Mouse (Mus musculus): ENCODE measurements around the gene Mmp21. TPM values are rescaled to one million over a fixed set of nuclear protein-coding genes. Genes with fewer than 3 reads are reported as not detected.

Gene Mmp21
- polyA plus RNA-seq, 1 experiment from 2014 or later, result not detected

- peaks cover 98% of the 10 kb centered on the region for H3K36me3 ChIP-seq
- WGBS, result 86% methylated on average over 1 of the region's 1 CpGs
Measured at GRCm38 (mm10) chr7:133662467-133662866, 17.4 kb downstream of the Mmp21 start.

DNA sequence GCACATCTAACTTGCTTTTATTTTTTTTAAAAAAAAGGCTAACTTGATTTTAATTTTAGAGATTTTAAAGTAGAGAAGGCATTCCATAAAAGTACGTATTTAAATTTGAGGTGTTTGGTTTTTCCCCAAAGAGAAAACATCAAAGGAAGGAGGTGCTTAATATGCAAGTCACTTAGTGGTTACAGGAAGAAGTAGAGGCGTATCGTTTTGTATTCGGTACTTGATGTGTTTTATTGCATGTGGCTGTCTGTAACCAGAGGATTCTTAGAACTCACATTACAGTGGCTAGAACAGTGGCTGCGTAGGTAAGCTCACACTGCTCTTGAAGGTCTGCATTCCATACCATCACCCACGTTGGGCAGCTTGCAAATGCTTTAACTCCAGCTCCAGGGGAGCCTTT is 34.1 kb downstream of the Mmp21 start:
- Histone ChIP-seq H3K9me3 (no peaks in the 10 kb centered on the region), H3K36me3 (peaks cover 92% of the 10 kb centered on the region), H3K27ac (no peak overlapping the region), H3K4me3 (replicated peaks) (no peak overlapping the region), H3K4me1 (replicated peaks) (no peaks in the 10 kb centered on the region), H3K4me2 (no peak overlapping the region), H3K9ac (replicated peaks) (no peak overlapping the region), H3K27me3 (no peaks in the 10 kb centered on the region)
- WGBS, result 88% methylated on average over 6 of the region's 6 CpGs
- ATAC-seq (ENCODE audit: insufficient number of reproducible peaks, insufficient read depth, low FRiP score, low TSS enrichment, low read depth), result no peak

More at GRCm38 (mm10) chr7:133662467-133662866, 17.4 kb downstream of the Mmp21 start:
- H3K9ac ChIP-seq (replicated peaks), result no peak overlapping the region
- no peak overlapping the region for H3K4me2 ChIP-seq
- H3K4me1 ChIP-seq (replicated peaks), result no peaks in the 10 kb centered on the region
- no peak overlapping the region for H3K27ac ChIP-seq
- H3K27me3 ChIP-seq, result no peaks in the 10 kb centered on the region
- no peak overlapping the region for H3K4me3 ChIP-seq (replicated peaks)
- H3K9me3 ChIP-seq, result no peaks in the 10 kb centered on the region
- ATAC-seq (ENCODE audit: insufficient number of reproducible peaks, insufficient read depth, low FRiP score, low TSS enrichment, low read depth), result no peak

GRCm38 (mm10) chr7:133638821-133639220 is 41.0 kb downstream of the Mmp21 start:
- Histone ChIP-seq H3K4me2 (peak overlapping the region; percentile 89), H3K4me3 (replicated peaks) (peak overlapping the region; percentile 90; the same call in 1 of the 2 replicates), H3K9me3 (no peaks in the 10 kb centered on the region), H3K27ac (no peak overlapping the region), H3K4me1 (replicated peaks) (peaks cover 21% of the 10 kb centered on the region), H3K27me3 (no peaks in the 10 kb centered on the region; the same call in 1 of the 2 replicates), H3K36me3 (peaks cover 43% of the 10 kb centered on the region), H3K9ac (replicated peaks) (no peak overlapping the region)
- WGBS, result 87% methylated on average over 13 of the region's 13 CpGs
- no peak for ATAC-seq (ENCODE audit: insufficient number of reproducible peaks, insufficient read depth, low FRiP score, low TSS enrichment, low read depth)

DNA sequence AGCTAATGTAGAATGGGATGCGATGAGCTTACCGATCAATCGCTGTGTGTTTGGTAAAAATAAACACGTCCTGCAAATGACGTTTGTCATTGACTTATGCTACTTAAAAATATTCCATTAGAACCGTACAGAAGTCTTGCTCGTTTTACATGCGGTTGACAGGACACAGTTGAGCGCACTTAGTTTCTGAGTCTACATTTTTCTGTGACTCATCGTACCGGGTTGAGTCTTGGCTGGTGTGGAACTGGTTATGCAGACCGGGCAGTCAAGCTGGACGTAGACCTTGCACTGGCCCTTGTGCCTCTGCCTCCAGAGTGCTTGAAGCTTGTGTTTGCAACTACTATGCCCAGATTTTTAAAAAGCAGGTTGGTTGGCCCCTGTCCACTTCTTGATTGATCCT is 41.6 kb downstream of the Mmp21 start:
- H3K4me2 ChIP-seq, result peak overlapping the region; percentile 89
- peak overlapping the region; percentile 87; the same call in 1 of the 2 replicates for H3K27ac ChIP-seq
- peak overlapping the region; percentile 90 for H3K9ac ChIP-seq (replicated peaks)
- H3K4me3 ChIP-seq (replicated peaks), result peak overlapping the region; percentile 90
- WGBS, result 12% methylated on average over 13 of the region's 13 CpGs
- H3K9me3 ChIP-seq, result no peaks in the 10 kb centered on the region
- peaks cover 21% of the 10 kb centered on the region for H3K4me1 ChIP-seq (replicated peaks)
- peaks cover 38% of the 10 kb centered on the region for H3K36me3 ChIP-seq
- no peaks in the 10 kb centered on the region; the same call in 1 of the 2 replicates for H3K27me3 ChIP-seq
- ATAC-seq (ENCODE audit: insufficient number of reproducible peaks, insufficient read depth, low FRiP score, low TSS enrichment, low read depth), result no peak

DNA sequence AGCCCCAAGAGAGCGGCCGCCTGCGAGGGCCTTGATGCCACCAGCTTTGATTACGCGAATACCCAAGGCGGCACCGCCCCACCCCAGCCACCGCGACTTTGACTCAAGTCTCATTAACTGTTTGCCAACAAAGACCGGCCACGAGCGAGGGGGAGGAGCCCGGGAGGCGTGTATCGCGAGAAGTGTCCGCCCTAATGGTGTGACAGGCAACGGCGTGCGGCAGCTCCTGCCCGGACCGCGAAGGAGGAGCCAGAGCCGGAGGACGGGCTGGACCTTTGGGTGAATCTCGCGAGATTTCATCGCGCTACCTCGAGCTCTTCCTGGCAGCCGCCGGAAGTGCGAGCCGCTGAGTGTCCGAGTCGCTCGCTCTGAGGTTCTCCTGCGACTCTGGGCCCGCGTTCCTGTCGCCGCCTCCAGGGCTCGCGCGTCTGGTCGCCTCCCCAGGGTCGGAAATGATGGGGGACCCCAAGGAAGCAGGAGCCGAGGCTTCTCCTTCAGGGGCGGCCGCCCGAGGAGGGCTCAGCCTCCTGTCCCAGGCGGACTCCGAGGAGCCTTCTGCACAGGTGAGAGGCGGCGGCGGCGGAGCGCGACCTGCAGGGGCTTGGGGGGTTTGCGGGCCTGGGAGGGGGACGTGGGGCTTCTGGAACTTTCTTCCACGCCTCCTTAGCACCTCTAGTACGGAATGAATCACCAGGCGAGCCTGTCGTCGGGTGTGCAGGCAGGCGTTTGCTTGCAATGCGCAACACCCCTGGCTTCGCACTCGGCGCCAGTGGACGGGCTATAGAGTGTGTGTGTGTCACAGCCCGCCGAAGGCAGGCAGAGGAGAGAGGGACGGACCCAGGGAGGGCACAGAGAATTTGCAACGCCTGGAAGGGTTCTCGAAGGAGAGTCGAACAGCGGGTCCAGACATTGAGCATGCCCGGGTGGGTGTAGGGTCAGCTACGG is 42.2 kb downstream of the Mmp21 start, which contains the start of gene Edrf1:
Gene Edrf1, plus strand, starts transcription at position 183 of the 945 bp plus-strand sequence.
- Histone ChIP-seq H3K36me3 (peaks cover 31% of the 10 kb centered on the region), H3K9me3 (no peaks in the 10 kb centered on the region), H3K27me3 (no peaks in the 10 kb centered on the region; the same call in 1 of the 2 replicates), H3K4me1 (replicated peaks) (peaks cover 26% of the 10 kb centered on the region), H3K9ac (replicated peaks) (peak within 1 kb of the TSS; percentile 90), H3K4me3 (replicated peaks) (peak within 1 kb of the TSS; percentile 90), H3K4me2 (peak within 1 kb of the TSS; percentile 89), H3K27ac (peak within 1 kb of the TSS; percentile 92)
- ATAC-seq (ENCODE audit: insufficient number of reproducible peaks, insufficient read depth, low FRiP score, low TSS enrichment, low read depth), result peak; percentile 94
- WGBS, result under 1% methylated on average over 81 of the region's 81 CpGs

DNA sequence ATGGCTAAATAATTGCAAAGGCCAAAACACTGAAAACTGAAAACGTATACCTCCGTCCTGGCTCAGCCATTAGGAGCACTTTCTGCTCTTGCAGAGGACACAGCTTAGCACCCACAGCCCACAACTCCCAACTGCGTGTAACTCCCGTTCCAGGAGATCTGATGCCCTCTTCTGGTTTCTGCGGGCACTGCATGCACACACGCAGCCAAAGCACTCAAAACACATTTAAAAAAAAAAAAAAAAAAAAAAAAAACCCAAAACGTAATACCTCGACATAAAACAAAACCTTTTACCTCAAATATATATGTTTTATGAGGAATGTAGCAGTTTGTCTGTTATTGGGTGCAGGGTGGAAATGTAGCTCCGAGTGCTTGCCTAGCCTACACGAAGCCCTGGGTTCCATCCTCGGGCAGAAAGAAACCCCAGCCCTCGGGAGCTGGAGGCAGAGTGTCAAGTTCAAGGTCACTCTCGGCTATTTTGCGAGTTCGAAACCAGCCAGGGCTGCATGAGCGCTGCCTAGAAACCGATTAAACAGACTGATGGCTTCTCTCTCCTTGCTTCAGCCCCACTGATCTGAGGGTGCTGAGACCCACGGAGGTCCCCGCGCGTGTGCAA is 43.0 kb downstream of the Mmp21 start:
- H3K4me1 ChIP-seq (replicated peaks), result peaks cover 26% of the 10 kb centered on the region
- H3K36me3 ChIP-seq, result peaks cover 23% of the 10 kb centered on the region
- H3K27ac ChIP-seq, result peak overlapping the region; percentile 92
- no peaks in the 10 kb centered on the region; the same call in 1 of the 2 replicates for H3K27me3 ChIP-seq
- ATAC-seq (ENCODE audit: insufficient number of reproducible peaks, insufficient read depth, low FRiP score, low TSS enrichment, low read depth), result no peak; the same call in 1 of the 2 replicates
- H3K4me3 ChIP-seq (replicated peaks), result peak overlapping the region; percentile 90
- peak overlapping the region; percentile 89 for H3K4me2 ChIP-seq
- peak overlapping the region; percentile 71 for H3K9ac ChIP-seq (replicated peaks)
- H3K9me3 ChIP-seq, result no peaks in the 10 kb centered on the region
- 2% methylated on average over 21 of the region's 21 CpGs for WGBS

DNA sequence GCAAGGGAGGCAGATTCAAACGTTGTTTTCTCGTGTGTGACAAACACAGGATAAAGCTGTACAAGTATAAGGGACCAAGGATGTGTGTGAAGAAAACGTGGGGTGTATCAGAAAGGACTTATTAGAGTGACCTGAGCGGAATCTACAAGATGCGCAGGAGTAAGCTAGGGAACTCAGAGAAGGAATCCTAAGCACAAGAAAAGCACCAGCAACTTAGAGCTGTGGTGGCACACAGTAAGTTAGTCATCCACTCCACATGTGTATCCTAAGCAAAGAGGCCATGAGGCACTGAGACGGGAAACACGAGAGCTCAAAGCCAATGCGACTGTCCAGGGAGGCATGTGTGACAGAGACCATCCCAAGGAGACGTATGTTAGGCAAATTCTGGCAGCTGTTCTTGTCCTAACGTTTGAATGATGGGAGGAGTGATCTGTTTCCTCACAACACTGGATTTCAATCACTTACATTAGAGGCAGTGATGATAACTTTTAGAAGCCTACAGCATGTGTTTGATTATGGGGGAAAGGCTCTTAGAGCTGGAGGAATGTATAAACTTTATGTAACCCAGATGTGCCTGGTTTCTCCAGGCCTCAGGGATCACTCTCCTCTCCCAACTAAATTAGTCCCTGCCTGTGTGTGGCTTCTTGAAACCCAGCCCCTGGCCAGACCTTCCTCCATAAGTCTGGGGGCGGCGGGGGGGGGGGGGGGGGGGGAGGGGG is 44.8 kb downstream of the Mmp21 start:
- H3K4me2 ChIP-seq, result peak overlapping the region; percentile 22; the same call in 1 of the 2 replicates
- no peak overlapping the region for H3K4me3 ChIP-seq (replicated peaks)
- peak; percentile 46; the same call in 1 of the 2 replicates for ATAC-seq (ENCODE audit: insufficient number of reproducible peaks, insufficient read depth, low FRiP score, low TSS enrichment, low read depth)

GRCm38 (mm10) chr7:133632476-133632875 is 47.4 kb downstream of the Mmp21 start:
- ATAC-seq (ENCODE audit: insufficient number of reproducible peaks, insufficient read depth, low FRiP score, low TSS enrichment, low read depth), result no peak
- Histone ChIP-seq H3K27ac (no peak overlapping the region), H3K9me3 (no peaks in the 10 kb centered on the region), H3K27me3 (no peaks in the 10 kb centered on the region), H3K4me1 (replicated peaks) (peaks cover 14% of the 10 kb centered on the region), H3K4me3 (replicated peaks) (no peak overlapping the region), H3K4me2 (no peak overlapping the region), H3K9ac (replicated peaks) (no peak overlapping the region), H3K36me3 (no peaks in the 10 kb centered on the region)
- WGBS, result 33% methylated on average over 2 of the region's 2 CpGs

More for the DNA sequence above, 44.8 kb downstream of the Mmp21 start:
- 24% methylated on average over 10 of the region's 12 CpGs for WGBS
- Histone ChIP-seq H3K9me3 (no peaks in the 10 kb centered on the region), H3K4me1 (replicated peaks) (peaks cover 26% of the 10 kb centered on the region), H3K27me3 (no peaks in the 10 kb centered on the region; the same call in 1 of the 2 replicates), H3K36me3 (peaks cover 10% of the 10 kb centered on the region), H3K9ac (replicated peaks) (no peak overlapping the region), H3K27ac (peak overlapping the region; percentile 78)

DNA sequence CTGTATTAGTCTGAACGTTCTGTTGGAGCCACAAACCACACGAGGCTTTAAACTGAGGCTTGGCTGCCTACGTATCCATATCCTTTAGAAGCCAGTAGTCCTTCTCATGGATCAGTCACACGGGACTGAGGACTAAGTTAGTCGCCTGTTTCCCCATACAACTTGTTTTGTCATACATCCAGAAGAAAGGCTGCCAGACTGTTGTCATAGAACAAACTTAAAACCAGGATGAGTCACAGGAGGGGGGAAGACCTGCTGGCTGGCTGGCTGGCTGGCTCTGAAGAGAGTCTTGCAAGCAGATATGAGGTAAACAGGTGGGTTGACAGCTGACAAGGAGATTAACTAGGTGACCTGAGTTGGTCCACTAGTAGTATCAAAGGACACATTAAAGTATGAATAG is 49.0 kb downstream of the Mmp21 start:
- Histone ChIP-seq H3K4me1 (replicated peaks) (peaks cover 11% of the 10 kb centered on the region), H3K9ac (replicated peaks) (no peak overlapping the region), H3K36me3 (no peaks in the 10 kb centered on the region), H3K4me2 (no peak overlapping the region), H3K4me3 (replicated peaks) (no peak overlapping the region), H3K27ac (no peak overlapping the region), H3K27me3 (no peaks in the 10 kb centered on the region), H3K9me3 (no peaks in the 10 kb centered on the region)
- 84% methylated on average over 5 of the region's 5 CpGs for WGBS
- no peak for ATAC-seq (ENCODE audit: insufficient number of reproducible peaks, insufficient read depth, low FRiP score, low TSS enrichment, low read depth)

DNA sequence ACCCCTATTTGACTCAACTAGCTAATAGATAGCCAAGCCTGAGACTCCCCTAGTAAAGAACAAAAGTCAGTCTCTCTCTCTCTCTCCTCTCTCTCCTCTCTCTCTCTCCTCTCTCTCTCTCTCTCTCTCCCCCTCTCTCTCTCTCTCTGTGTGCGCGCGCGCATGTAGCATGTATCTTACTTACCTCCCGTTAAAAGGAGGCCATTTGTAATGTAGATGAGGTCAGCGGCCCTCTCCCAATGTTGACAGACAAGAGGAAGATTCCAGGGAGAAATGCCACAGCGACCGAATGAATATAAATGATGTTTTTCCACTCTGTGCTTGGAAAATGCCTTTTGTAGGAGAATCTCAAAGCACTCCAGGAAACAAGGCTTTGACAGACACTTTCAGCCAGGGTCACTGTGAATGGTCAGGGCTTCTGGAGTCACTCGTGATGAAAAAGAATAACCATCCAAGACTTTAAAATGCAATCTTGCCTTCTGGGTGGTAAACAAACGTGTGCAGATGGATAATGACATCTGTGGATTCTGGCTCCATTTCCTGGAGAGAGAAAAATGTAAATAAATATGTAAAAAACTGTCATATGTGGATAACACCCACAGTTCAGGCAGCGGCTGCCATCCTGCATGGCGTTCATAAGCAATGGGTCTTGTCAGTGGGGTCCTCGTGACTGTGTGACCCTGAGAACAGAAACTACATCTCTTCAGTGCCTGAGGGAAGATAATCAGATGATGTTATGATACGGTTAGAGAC is 52.5 kb downstream of the Mmp21 start:
- ATAC-seq (ENCODE audit: insufficient number of reproducible peaks, insufficient read depth, low FRiP score, low TSS enrichment, low read depth), result no peak
- no peak overlapping the region for H3K9ac ChIP-seq (replicated peaks)
- H3K4me2 ChIP-seq, result no peak overlapping the region
- H3K4me1 ChIP-seq (replicated peaks), result no peaks in the 10 kb centered on the region
- no peak overlapping the region for H3K4me3 ChIP-seq (replicated peaks)
- H3K27me3 ChIP-seq, result 0 out of 2 replicates have a peak, but pooled peaks cover 3% of the 10 kb centered on the region
- H3K27ac ChIP-seq, result no peak overlapping the region
- no peaks in the 10 kb centered on the region for H3K9me3 ChIP-seq
- 66% methylated on average over 14 of the region's 14 CpGs for WGBS
- H3K36me3 ChIP-seq, result no peaks in the 10 kb centered on the region

Measured in limb, embryonic 12.5 days (tissue).